Mouse (Mus musculus) liver, adult 2 months (tissue): ENCODE data around the gene Ankub1.

Experiments
- CTCF ChIP-seq: fragments of 200-500 bp; IDR thresholded peaks from 2 replicates; pipeline ENCODE4 v1.5.1; 2011; ENCODE audit warnings: low read depth, low read length, control low read depth
- POLR2A ChIP-seq: fragments of 200-500 bp; IDR thresholded peaks from 2 replicates; pipeline ENCODE4 v1.6.1; 2011; ENCODE audit warnings: low read length, control low read depth; ENCODE audit not compliant: insufficient read depth; ENCODE audit errors: extremely low read depth

GRCm38 (mm10) chr3:57637596-57637995, 55.0 kb downstream of the Ankub1 start:
- no peak for TF ChIP-seq CTCF
- TF ChIP-seq POLR2A: no peak
